Comparison of ENCODE assay signal across 8 mouse cellular contexts in the genomic region with DNA sequence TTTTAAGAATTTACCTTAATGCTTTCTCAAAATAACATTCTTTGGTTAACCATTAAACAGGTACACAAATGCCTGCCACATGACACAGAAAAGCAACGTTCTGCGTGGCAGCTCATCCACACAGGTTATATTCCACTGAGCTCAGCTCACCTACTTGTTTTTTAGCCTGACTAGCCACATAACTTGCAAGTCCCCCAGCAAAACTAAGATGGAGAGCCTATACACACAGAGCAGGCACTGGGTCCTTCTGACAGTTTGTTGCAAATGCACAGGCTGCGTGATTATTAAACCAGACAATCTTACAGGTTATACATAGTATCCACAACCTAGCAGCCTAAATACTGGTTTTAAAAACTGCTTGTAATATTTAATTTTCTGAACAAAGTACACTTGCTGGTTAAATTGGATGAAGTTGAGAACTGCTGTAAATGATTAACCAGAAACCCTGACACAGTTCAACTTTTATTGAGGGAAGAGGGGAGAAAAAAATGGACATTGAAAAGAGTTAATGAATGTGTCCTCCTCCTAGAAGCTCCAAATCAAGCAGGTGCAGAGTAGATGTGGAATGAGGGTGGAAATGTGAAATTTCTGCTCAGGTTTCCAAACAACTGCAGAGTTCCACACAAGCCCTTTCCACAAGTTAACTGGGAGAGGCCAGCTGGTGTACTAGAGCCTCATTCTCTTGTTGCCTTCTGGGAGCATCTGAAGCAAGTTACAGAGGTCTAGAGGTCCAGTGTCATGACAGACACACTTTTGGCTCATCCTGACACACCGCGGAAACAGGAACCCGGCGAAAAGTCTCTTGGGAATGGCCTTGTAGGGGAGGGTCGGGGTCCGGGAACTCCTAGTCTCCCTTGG. TPM values are rescaled to one million over a fixed set of nuclear protein-coding genes. Genes with fewer than 3 reads are reported as not detected.
DNase-seq lines count a peak whose midpoint lies in the region; ATAC-seq lines count a peak whose summit lies in the region.

No protein-coding gene starts in this region.

- DNase-seq in heart, postnatal 25 days (ENCODE audit: low spot score): no peak
- peak; percentile 89 for DNase-seq in kidney, adult 9 months
- no peak for DNase-seq in left cerebral cortex, adult 11 months (ENCODE audit: low spot score)
- no peak for DNase-seq in embryo, embryonic 11 days
- DNase-seq in left cerebral cortex, postnatal 10 days (ENCODE audit: extremely low spot score in 1 of 2, low spot score in 2 of 2): no peak

- intact Hi-C loops in heart, postnatal 25 days (cut with DNase I): no loop called here
- intact Hi-C loops in left cerebral cortex, postnatal 10 days (cut with DNase I): no loop called here

- peak overlapping the region; percentile 76 for H3K9ac ChIP-seq in heart, embryonic 13.5 days
- H3K9ac ChIP-seq in embryonic facial prominence, embryonic 13.5 days: peak overlapping the region; percentile 88
- peak overlapping the region; percentile 86; the same call in 1 of the 2 replicates for H3K9ac ChIP-seq in midbrain, embryonic 15.5 days

- peaks cover 33% of the 10 kb centered on the region for H3K4me1 ChIP-seq in heart, embryonic 13.5 days
- H3K4me1 ChIP-seq in embryonic facial prominence, embryonic 13.5 days: peaks cover 16% of the 10 kb centered on the region
- H3K4me1 ChIP-seq in midbrain, embryonic 15.5 days: peaks cover 11% of the 10 kb centered on the region

- peak overlapping the region; percentile 82 for H3K4me2 ChIP-seq in heart, embryonic 13.5 days
- peak overlapping the region; percentile 57 for H3K4me2 ChIP-seq in embryonic facial prominence, embryonic 13.5 days
- peak overlapping the region; percentile 94 for H3K4me2 ChIP-seq in midbrain, embryonic 15.5 days

- peaks cover 12% of the 10 kb centered on the region for H3K36me3 ChIP-seq in heart, embryonic 13.5 days
- H3K36me3 ChIP-seq in embryonic facial prominence, embryonic 13.5 days: peaks cover 12% of the 10 kb centered on the region
- no peaks in the 10 kb centered on the region for H3K36me3 ChIP-seq in midbrain, embryonic 15.5 days (replicated peaks)

- ATAC-seq in heart, embryonic 13.5 days (ENCODE audit: extremely low read depth, insufficient number of reproducible peaks, low FRiP score, low TSS enrichment): no peak
- no peak; the same call in 1 of the 2 replicates for ATAC-seq in embryonic facial prominence, embryonic 13.5 days (ENCODE audit: insufficient number of reproducible peaks, insufficient read depth, low FRiP score, low TSS enrichment, low read depth)
- no peak for ATAC-seq in midbrain, embryonic 15.5 days (replicated peaks)

- 30% methylated on average over 9 of the region's 9 CpGs for WGBS in heart, embryonic 13.5 days
- WGBS in embryonic facial prominence, embryonic 13.5 days: 28% methylated on average over 9 of the region's 9 CpGs
- WGBS in midbrain, embryonic 15.5 days: 31% methylated on average over 9 of the region's 9 CpGs

- H3K9me3 ChIP-seq in heart, embryonic 13.5 days: no peaks in the 10 kb centered on the region
- H3K9me3 ChIP-seq in embryonic facial prominence, embryonic 13.5 days: no peaks in the 10 kb centered on the region
- H3K9me3 ChIP-seq in midbrain, embryonic 15.5 days: no peaks in the 10 kb centered on the region

- no peaks in the 10 kb centered on the region for H3K27me3 ChIP-seq in heart, embryonic 13.5 days (replicated peaks)
- H3K27me3 ChIP-seq in embryonic facial prominence, embryonic 13.5 days: no peaks in the 10 kb centered on the region
- H3K27me3 ChIP-seq in midbrain, embryonic 15.5 days (replicated peaks): no peaks in the 10 kb centered on the region

- peak overlapping the region; percentile 54; the same call in 1 of the 2 replicates for H3K27ac ChIP-seq in heart, embryonic 13.5 days (replicated peaks)
- 0 out of 2 replicates have a peak overlapping the region, but pooled peaks have one; percentile 22 for H3K27ac ChIP-seq in embryonic facial prominence, embryonic 13.5 days
- H3K27ac ChIP-seq in midbrain, embryonic 15.5 days: 0 out of 2 replicates have a peak overlapping the region, but pooled peaks have one; percentile 63

- H3K4me3 ChIP-seq in heart, embryonic 13.5 days: peak overlapping the region; percentile 93
- H3K4me3 ChIP-seq in embryonic facial prominence, embryonic 13.5 days: peak overlapping the region; percentile 79
- peak overlapping the region; percentile 94 for H3K4me3 ChIP-seq in midbrain, embryonic 15.5 days

RNA-seq across cellular contexts. Expression of gene Esd, which starts 0.6 kb away (rescaled TPM):
- 264 TPM in 2 replicates for polyA plus RNA-seq in heart, embryonic 13.5 days (2015; fragmentation: Nextera tagmentation; extraction: Ambion mirVana)
- total RNA-seq in heart, postnatal 25 days (2021): 100 to 1,000 TPM; 122 to 131 TPM
- polyA plus RNA-seq in embryonic facial prominence, embryonic 13.5 days (2015; fragmentation: Nextera tagmentation; extraction: Ambion mirVana): 320 and 332 TPM in 2 replicates
- polyA plus RNA-seq in midbrain, embryonic 15.5 days (2015; fragmentation: Nextera tagmentation; extraction: Ambion mirVana): 198 and 201 TPM in 2 replicates
- 10 to 100 TPM; 89.6 to 93.4 TPM for total RNA-seq in left cerebral cortex, postnatal 10 days (2021)
